Mouse (Mus musculus): ENCODE data around the gene Ephb2.

GRCm38 (mm10) chr4:136705091-136705490 lies 130.7 kb downstream of the Ephb2 start:
- no peak for TF ChIP-seq NRF1 (IDR thresholded peaks at IDR 0.05; ENCODE audit: low read depth, low read length)
- no peak for TF ChIP-seq MXI1 (IDR thresholded peaks at IDR 0.05; ENCODE audit: low read depth, low read length)
- no peak for TF ChIP-seq EP300 (IDR thresholded peaks at IDR 0.05; ENCODE audit: low read length)
- no peak for TF ChIP-seq IRF4 (IDR thresholded peaks at IDR 0.05; ENCODE audit: low read depth, low read length)
- no peak for TF ChIP-seq CHD1 (IDR thresholded peaks at IDR 0.05; ENCODE audit: low read depth, low read length)
- TF ChIP-seq CTCF (conservative IDR thresholded peaks at IDR 0.05 in 1 of 2, IDR thresholded peaks at IDR 0.05 in 1 of 2; ENCODE audit: low read depth in 2 of 2, low read length in 2 of 2): no peak
- no peak for TF ChIP-seq UBTF (IDR thresholded peaks at IDR 0.05; ENCODE audit: low read depth, low read length)
